Mouse (Mus musculus) C2C12 (cell line): ENCODE measurements around the gene Sertad2. TPM values are rescaled to one million over a fixed set of nuclear protein-coding genes. Genes with fewer than 3 reads are reported as not detected.
A peak's percentile ranks its signal among the peaks of the same experiment; 100 is the strongest.

Source experiments
- H3K27me3 ChIP-seq: one replicate; pipeline ENCODE4 v1.6.1; 2011; ENCODE audit not compliant: control insufficient read depth, insufficient read depth, insufficient read length
- H3K36me3 ChIP-seq: one replicate; pipeline ENCODE4 v1.6.1; 2011; ENCODE audit not compliant: control insufficient read depth, insufficient read depth
- H3K4me3 ChIP-seq: one replicate; pipeline ENCODE4 v1.5.1; 2011; ENCODE audit warnings: mild to moderate bottlenecking, control low read depth; ENCODE audit not compliant: poor library complexity, insufficient read depth, severe bottlenecking
- H3K79me2 ChIP-seq: one replicate; pipeline ENCODE4 v1.6.1; 2011; ENCODE audit not compliant: control insufficient read depth, insufficient read depth
- H3K79me3 ChIP-seq: one replicate; pipeline ENCODE4 v1.6.1; 2011; ENCODE audit warnings: low read depth, control low read depth
- H3ac ChIP-seq: one replicate; pipeline ENCODE3; 2011; ENCODE audit warnings: low read depth; ENCODE audit not compliant: control insufficient read depth, insufficient read length
- CEBPB ChIP-seq: IDR thresholded peaks from one replicate; pipeline ENCODE4 v1.6.1; 2011; ENCODE audit warnings: low read depth, mild to moderate bottlenecking, control low read depth, moderate library complexity
- CTCF ChIP-seq: IDR thresholded peaks from one replicate; pipeline ENCODE4 v1.5.1; 2011; ENCODE audit not compliant: control insufficient read depth, insufficient read depth, insufficient read length
- FOSL1 ChIP-seq: IDR thresholded peaks from one replicate; pipeline ENCODE4 v1.8.0; 2011; ENCODE audit warnings: mild to moderate bottlenecking, low read length; ENCODE audit not compliant: poor library complexity, insufficient read depth, severe bottlenecking
- MAX ChIP-seq: IDR thresholded peaks from one replicate; pipeline ENCODE4 v1.6.1; 2011; ENCODE audit warnings: mild to moderate bottlenecking, control low read depth
- MYOD1 ChIP-seq: IDR thresholded peaks from one replicate; pipeline ENCODE4 v1.6.1; 2011; ENCODE audit warnings: low read depth; ENCODE audit not compliant: control insufficient read depth, insufficient read length
- MYOG ChIP-seq: IDR thresholded peaks from one replicate; pipeline ENCODE4 v1.6.1; 2011; ENCODE audit not compliant: control insufficient read depth, insufficient read length; ENCODE audit errors: extremely low read depth
- USF1 ChIP-seq: IDR thresholded peaks from one replicate; pipeline ENCODE4 v1.6.1; 2011; ENCODE audit warnings: low read depth, mild to moderate bottlenecking, control low read depth, moderate library complexity
- polyA plus RNA-seq: library from polyadenylated mRNA; unstranded; fragments of >200 nt; fragmentation: generic; extraction: Trizol; gene quantifications from one replicate; pipeline ENCODE4 v1.2.1, GENCODE M21; 2012; ENCODE audit warnings: missing spikeins

Gene Sertad2
- polyA plus RNA-seq, 1 experiment: 15.5 TPM

DNA sequence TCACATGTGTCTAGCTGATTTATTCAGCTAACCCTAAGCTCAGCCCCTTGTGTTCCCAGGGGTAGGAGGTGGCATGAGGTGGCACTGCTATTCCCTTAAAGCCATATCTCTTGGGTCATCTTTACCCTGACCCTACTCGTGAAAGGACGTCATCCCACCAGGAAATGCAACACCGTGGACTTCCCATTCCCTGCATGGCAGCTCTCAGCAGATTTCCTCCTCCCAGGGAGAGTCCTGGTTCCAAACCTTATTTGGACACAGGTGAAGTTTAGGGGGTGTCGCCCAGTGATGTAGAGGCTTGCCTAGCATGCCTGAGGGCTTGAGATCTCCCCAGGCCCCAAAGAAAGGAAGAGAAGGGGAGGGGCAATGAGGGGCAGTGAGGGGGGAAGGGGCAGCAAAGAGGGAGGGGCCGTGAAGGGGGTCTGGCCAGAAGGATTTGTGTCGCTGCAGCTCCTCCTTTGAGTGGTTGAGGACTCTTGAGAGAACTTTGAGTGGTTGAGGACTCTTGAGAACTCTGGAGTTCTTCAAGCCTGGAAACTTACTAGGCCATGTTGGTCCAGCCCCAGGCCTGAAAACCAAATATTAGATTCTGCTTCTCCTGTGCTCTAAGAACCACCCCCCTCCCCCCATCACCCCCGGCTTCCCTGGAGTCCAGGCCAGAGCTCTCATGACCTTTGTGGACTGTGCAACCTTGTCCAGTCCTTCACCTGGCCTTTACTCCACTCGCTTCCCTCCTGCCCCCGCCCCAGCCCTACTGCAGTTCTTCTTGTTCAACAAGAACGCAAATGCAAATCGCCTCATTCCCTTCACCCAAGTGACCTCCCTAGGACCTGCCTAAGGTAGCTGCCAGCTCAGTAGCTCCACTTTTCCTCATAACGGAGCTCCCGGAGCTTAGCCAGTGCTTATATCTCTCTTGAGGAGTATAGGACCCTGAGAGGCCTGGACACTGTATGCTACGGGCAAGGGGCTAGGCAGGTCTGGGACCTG is 117.4 kb downstream of the Sertad2 start:
- Histone ChIP-seq H3K79me2 (no peaks in the 10 kb centered on the region), H3K27me3 (no peaks in the 10 kb centered on the region), H3K4me3 (no peak overlapping the region), H3K36me3 (no peaks in the 10 kb centered on the region), H3K79me3 (no peaks in the 10 kb centered on the region), H3ac (no peak overlapping the region)
- TF ChIP-seq USF1: no peak
- no peak for TF ChIP-seq MYOD1
- TF ChIP-seq FOSL1: no peak
- no peak for TF ChIP-seq CEBPB
- TF ChIP-seq MYOG: no peak
- TF ChIP-seq MAX: no peak
- no peak for TF ChIP-seq CTCF

DNA sequence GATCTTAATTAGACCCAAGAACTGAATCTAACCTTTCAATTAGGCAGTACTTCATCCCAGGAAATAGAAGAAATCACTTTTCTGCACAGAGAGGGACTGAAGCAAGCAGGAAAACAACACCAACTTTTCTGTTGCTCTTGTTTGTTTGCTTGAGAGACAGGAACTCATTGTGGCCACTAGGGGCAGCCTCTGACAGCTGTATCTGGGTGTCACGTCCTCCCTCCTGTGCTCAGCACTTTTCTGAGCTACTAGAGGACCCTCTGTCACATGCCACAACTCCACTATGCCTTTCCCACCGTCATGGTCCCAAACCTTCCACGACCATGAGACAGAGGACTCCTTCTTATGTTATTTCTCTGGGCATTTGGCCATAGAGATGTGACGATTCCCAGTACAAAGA is 118.6 kb downstream of the Sertad2 start:
- H3K27me3 ChIP-seq: no peaks in the 10 kb centered on the region
- H3K4me3 ChIP-seq: no peak overlapping the region
- no peaks in the 10 kb centered on the region for H3K79me2 ChIP-seq
- TF ChIP-seq CTCF (peak; percentile 56), MYOG (no peak)
- no peaks in the 10 kb centered on the region for H3K36me3 ChIP-seq
- H3K79me3 ChIP-seq: no peaks in the 10 kb centered on the region
- no peak overlapping the region for H3ac ChIP-seq

DNA sequence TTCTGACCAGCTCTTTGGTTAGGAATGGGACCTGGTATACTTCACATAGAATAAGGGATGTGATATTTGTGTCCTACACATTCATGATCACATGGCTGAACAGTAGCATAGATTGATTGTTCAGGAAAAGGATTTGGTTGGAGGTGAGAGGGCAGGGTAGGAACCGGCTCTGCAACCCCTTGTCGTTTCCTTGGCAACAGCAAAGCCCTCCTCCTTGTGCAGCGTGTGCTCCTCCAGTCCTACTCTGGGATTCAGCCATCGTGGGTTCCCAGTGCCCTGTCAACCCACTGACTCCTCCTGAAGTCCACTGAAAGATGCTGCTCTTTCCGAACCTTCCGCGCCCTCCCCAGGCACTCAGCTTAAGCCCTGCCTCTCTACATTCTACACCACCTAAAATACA is 119.8 kb downstream of the Sertad2 start:
- H3K27me3 ChIP-seq: no peaks in the 10 kb centered on the region
- no peak for TF ChIP-seq MYOG
- H3ac ChIP-seq: no peak overlapping the region
- H3K4me3 ChIP-seq: no peak overlapping the region
- H3K79me2 ChIP-seq: no peaks in the 10 kb centered on the region
- H3K79me3 ChIP-seq: no peaks in the 10 kb centered on the region
- no peaks in the 10 kb centered on the region for H3K36me3 ChIP-seq

DNA sequence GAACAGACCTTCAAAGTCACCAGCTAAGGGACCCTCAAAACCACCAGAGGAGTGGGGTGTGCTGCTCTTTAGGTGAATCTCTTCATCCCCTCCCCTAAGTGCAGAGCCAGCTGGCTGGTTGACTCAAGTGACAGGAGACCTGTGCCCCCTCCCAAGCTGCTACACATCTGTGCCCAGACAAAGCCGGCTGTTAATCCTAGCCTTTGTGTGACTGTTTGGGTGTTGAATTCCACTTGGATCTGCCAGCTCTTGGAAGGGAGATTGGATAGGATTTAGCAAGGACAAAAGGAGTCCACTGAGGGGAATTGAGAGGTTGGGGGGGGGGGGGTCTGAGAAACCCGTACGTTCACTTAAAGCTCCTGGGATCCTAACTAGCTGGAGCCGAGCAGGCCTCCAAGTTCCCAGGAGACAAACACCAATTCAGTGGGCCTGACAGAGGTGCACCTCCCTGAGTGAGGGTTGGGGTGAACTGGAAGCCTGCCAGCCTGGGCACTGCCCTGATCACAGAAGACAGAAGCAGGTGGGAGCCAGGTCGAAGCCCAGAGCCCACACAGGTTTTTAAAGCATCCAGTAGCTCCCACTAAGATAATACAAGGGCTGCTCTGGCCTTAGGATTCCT is 120.6 kb downstream of the Sertad2 start:
- Histone ChIP-seq H3K27me3 (no peaks in the 10 kb centered on the region), H3K79me2 (no peaks in the 10 kb centered on the region), H3K36me3 (no peaks in the 10 kb centered on the region), H3K79me3 (no peaks in the 10 kb centered on the region), H3K4me3 (no peak overlapping the region), H3ac (no peak overlapping the region)
- TF ChIP-seq MYOD1 (no peak), CEBPB (no peak), MAX (no peak), FOSL1 (no peak), USF1 (no peak), CTCF (no peak), MYOG (no peak)

DNA sequence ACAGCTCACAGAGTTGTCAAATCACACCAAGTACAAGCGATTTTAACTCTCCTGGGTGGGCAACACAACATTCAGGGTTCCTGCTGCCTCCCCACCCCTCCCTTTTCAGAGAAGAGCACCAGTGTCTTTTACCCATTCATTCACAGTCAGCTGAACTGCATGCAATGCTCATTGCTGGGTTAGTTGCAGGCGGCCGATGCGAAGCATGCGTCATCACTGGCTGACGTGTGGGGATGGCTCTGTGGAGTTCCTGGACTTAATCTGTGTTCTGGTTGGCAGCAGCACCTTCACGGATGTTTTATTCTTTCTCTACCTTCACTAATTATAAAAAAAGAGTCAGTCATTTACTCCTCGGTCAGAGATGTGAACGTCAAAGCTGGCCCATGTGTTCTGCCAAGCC is 121.8 kb downstream of the Sertad2 start:
- Histone ChIP-seq H3K36me3 (no peaks in the 10 kb centered on the region), H3K4me3 (no peak overlapping the region), H3ac (no peak overlapping the region), H3K27me3 (no peaks in the 10 kb centered on the region), H3K79me2 (no peaks in the 10 kb centered on the region), H3K79me3 (no peaks in the 10 kb centered on the region)
- TF ChIP-seq MYOG (no peak), MAX (no peak), USF1 (no peak), MYOD1 (no peak), CEBPB (no peak), CTCF (no peak), FOSL1 (no peak)

DNA sequence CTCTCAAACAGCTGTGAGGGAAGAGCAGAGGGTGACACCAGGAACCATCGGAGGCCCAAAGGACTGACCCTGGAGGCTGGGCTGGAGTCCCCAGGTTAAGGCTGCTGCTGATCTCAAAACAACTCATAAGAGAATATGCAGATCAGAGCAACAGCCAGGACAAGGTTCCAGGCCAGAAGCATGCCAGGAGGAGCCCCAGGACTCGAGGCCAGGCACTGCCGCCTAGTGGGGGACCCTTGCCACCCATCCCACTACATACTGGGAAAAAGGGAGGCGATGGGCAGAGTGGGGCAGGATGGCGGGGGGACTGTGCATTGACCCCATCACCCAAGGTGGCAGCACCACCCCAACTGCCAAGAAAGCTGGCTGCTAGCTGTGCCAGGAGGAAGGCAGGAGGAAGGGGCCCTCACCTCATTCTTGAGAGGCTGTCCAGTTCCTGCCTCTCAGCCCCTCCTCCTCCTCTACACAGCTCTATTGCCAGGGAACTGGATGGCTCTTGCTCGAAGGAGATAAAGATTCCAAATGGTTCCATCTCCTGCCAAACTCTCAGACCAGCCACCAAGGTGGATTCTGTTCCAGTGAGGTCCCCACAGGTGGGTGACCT is 128.8 kb downstream of the Sertad2 start:
- no peak overlapping the region for H3K4me3 ChIP-seq
- no peaks in the 10 kb centered on the region for H3K79me3 ChIP-seq
- H3K36me3 ChIP-seq: no peaks in the 10 kb centered on the region
- H3K79me2 ChIP-seq: no peaks in the 10 kb centered on the region
- TF ChIP-seq CEBPB (no peak), USF1 (no peak), MAX (no peak), FOSL1 (no peak), MYOG (no peak), MYOD1 (no peak), CTCF (peak; percentile 12)
- H3K27me3 ChIP-seq: no peaks in the 10 kb centered on the region
- no peak overlapping the region for H3ac ChIP-seq
